Mouse (Mus musculus) gonadal fat pad, adult 2 months (tissue): Measurements from ENCODE around the gene Dlg2. TPM values are rescaled to one million over a fixed set of nuclear protein-coding genes. Genes with fewer than 3 reads are reported as not detected.
"Not testable (repeated sequence)": the region's sequence is repeated elsewhere in the genome, so short reads cannot be mapped to it uniquely, and the experiment has no call there.

Source experiments
- DNase-seq: peaks from one replicate; pipeline ENCODE4 v3.0.0-alpha.2; 2012; ENCODE audit warnings: low read depth
- polyA plus RNA-seq: library from polyadenylated mRNA; depleted of rRNA; stranded (reverse); fragments of >200 nt; gene quantifications from 2 replicates; pipeline ENCODE4 v1.2.3, GENCODE M21; 2012

Gene Dlg2
- polyA plus RNA-seq, 1 experiment = 1.6 TPM

DNA sequence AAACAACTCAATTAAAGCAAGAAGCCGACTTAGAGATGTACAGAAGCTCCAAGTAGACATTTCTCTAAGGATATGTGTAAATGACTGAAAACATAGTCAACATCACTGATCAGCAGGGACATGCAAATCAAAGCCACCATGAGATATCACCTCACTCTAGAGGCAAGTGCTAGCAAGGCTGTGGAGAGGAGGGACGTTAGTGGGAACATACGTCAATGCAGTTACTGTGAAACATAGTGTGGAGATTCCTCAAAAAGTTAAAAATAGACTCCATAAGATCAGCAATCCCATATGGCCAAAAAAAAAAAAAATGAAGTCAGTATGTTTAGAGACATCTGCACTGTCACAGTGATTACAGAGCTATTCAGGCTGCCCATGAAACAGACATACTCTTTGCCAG lies 349.2 kb downstream of the Dlg2 start:
- no peak for DNase-seq

DNA sequence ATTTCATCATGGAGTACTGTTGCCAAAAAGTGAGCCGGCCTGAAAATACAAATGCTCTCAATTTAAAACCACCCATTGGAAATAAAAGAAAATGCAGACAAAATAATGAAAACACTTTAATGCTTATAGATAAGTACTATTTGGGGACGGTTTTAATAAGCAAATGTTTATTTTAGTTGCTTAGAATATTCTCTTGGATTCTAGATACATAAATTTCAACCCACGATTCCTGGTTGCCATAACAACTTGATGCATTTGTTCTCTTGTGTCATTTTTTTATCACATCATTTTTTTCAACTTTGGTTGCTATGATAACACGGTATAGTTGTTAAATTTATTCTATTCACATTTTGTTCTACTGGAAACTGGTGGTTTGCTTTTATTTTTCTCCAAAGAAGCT lies 364.8 kb downstream of the Dlg2 start:
- no peak for DNase-seq

DNA sequence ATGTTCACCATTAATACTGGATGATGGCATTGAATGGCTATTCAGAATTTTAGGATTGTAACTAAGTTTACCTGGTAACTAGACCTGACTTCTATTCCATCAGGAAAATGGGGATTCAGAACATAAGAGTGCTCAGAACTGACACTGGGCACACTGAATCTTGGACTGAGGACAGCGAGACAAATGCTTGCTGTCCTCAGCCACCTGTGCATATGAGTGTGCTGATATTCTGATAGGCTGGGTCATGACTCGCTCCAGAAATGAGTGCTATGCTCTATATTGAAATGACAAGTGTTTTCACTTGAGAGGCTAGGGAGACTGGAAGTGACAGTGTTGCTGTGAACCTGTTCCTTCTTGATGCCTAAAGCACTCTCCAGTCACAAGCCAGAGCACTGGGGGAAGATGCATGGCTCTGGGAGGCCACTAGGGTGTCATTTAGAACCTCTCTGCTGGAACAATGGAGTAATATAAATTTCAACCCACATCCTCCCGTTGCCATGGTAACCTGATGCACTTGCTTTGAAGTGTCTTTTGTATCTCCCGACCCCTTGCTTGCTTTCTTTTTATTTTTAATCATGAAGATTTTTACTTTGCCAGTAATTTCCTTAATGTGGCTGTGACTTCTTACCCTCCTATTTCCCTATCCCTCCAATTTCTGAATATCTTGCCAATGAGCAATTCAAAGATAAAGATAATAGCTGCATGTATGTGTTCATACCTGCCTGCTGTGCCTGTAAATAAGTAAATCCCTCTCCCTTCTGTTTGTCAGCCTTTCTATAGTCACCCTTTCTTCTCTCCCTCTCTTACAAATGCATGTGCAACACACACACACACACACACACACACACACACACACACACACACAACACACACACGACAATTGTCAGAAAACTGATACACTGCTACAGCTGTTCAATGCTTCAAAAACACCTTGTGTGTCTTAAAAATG lies 367.1 kb downstream of the Dlg2 start:
- no peak for DNase-seq

DNA sequence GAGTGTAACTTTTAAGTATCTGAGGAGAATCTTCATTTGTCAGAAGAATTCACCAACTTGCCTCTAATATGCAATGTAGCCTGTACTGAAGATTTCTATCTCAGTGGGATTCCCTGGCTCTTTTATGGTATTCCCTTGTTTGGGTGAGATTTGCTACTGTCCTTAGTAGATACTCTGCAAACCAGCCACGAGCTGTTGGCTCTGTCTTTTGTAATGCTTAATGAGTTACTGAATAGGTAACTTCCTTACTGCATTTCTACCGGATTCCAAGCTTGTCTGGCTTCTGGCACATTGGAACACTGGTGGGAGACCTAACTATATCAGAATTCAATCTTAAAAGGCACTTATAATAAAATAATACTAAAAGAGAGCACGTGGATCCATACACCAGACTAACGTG lies 400.3 kb downstream of the Dlg2 start:
- DNase-seq = not testable (repeated sequence)

DNA sequence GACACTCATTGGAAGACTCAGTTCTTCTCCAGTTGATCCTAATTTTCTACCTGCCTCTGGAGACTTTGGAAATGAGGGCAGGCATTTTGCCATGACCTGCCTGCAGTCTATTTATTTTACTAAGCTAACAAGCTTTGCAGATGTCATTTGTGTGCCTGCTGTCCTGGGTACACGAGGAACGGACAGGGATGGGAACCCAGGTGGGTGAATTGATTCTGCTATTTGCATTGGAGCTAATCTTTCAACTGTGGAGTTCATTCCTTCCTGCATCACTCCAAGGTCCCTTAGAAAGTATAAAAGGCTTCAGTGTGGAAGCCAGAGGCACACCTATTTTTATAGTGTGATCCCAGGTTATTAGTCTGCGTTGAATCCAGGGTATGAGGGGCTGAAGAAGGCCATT lies 406.3 kb downstream of the Dlg2 start:
- no peak for DNase-seq

DNA sequence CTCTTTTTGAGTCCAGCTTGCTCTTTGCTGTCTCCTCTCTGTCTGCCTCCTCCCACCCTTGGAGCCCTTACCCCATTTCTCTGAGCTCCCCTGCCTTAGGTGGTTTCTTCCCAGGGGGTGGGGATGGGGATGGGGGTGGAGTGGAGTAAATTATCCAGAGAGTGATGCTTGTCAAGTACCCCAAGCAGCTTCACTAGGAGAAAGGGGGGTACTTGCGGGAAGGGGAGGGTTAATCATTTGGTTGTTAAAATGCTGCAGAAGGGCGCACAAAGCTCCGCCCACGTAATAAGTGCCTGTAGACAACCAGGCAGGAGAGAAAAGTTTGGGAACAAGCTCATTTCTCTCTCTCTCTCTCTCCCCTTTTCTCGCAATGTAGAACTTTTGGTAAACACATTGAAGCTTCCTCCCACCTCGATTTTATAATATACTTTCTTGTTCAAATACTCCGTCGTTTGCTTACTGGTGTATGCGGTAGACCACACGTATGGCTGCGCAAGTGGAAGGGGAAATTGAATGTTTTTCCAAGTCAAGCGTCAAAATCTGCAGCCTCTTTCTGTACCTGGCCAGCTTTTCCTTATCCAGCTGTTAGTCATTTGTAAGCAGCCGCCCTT lies 410.0 kb downstream of the Dlg2 start:
- no peak for DNase-seq

DNA sequence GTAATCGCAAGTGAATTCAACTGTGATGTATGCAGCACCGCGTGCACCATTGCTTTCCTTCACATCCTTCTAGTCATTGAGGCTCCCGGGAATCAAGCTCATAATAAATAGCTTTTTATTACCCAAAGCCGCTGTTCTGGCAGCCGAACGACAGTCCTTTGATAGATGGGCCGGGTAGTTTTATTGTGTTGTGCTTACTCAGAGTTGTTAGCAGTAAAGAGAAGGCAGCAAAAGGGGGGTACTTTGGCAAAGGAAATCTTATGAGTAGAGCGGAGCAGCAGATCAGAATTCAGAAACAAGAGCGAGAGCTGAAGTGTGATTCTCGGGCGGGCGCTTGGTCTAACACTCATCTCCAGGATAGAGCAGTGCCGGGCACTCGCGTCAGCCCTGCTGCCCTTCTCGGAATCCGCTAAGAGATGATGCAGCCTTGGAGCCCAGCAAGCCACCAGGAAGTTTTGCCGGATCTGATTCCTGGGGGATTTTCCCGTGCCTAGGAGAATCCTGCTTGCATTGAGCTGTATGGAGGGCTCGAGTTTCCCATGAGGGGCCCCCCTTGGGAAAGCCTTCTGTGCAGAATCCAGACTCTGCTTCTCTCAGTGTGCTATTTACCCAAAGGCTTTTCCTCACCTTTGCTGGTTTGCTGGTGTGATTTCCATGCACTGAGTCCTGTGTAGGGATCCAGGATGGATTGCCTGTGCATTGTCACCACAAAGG lies 410.7 kb downstream of the Dlg2 start:
- DNase-seq = no peak

DNA sequence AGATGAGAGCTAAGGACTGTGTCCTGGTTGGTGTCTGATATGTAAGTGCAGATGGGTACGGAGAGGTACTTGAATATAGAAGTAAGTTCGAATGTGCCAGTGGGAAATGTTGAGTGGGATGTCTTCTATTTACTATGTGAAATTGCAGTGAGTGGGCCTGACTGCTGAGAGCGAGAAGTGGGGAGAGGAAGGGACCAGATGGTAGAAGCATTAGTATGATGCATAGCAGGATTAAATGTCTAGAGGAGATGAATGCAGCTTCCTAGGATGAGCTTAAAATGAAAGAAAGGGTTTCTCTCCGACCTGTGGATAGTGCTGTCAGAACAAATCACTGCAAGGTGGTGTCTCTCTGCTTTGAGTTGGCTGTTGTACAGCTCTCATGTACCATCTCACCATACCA lies 451.0 kb downstream of the Dlg2 start:
- DNase-seq = no peak

DNA sequence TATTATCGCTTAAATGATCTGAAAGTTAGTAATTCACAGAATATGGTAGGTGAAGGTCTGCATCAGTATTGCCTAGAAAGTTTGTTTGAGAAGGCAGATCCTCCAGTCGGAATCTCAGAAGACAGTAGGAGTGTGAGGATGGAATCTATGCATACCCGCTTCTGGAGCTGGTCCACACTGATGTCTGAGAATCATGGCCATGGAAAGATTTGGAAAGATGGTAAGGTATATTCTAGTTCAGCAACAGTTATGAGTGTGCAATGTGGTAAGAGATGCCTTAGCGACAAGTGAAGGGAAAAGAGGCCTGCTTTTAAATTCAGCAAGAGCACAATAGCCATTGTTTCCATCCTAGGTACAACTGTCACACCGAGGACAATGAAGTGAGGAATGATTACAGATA lies 464.3 kb downstream of the Dlg2 start:
- DNase-seq = no peak

DNA sequence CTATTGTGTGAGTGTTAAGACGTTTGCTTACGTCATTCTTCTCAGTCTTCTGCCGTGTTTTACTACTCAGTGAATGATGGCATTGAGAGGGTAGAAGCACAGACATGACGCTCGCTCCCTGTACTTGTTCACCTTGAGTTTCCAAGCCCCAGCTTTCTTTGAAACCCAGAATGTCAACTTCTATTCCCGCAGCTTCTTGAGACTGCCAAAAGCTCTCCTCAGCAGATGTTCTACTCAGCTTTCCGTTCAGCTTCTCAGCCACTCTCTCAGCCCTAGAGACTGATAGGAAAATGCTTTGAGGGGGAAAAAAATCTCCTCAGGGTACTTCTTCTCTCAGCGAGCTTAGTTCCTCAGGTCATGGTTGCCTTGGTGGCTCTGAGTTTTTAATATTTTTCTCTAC lies 470.6 kb downstream of the Dlg2 start:
- no peak for DNase-seq

DNA sequence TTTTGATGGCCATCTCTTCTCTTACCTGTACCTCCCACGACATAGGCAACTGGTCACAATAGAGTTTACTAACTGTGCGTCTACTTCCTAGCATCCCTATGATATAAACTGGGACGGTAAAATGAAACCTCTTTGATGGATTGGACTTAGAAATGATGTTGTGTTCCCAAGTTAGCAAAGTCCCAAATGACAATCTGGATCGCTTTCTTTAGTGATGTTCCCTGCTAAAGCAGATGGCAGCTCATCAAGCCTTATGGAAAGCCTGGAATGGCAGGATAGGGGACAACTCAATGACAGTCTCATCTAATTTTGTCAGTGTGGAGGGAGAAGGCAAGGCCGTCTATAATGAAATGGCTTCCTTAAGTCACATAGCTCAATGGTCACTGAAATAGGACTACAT lies 472.7 kb downstream of the Dlg2 start:
- DNase-seq = no peak

DNA sequence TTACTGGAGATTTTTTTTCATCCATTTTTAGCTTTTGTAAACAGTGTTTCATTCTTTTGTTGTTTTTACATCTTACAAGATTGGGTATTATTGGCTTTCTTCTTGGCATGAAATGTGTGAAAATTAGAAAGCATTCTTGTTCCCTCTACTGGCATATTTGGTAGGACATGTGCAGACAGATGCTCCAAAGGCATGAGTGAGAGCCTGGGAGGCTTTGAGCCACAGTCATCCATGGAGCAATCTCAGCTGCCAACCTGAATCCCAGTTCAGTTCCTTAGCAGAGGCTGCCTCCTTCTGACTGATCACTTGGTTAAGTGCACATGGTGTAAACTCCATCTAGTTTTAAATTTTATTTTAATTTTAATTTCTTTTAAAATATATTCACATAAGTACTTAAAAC lies 500.8 kb downstream of the Dlg2 start:
- no peak for DNase-seq

DNA sequence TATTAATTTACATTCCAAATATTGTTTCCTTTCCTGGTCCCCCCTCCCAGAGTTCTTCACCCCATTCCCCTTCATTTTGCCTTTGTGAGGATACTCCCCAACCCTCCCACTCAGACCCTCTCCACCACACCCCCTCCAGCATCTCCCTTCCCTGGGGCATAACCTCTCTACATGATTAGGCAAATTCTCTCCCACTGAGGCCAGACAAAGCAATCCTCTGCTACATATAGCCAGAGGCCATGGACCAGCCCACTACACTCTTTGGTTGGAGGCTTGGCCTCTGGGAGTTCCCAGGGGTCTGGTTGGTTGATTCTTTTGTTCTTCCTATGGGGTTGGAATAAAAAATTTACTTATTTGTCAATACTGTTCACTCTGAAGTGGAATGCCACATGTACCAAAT lies 505.6 kb downstream of the Dlg2 start:
- DNase-seq = no peak

DNA sequence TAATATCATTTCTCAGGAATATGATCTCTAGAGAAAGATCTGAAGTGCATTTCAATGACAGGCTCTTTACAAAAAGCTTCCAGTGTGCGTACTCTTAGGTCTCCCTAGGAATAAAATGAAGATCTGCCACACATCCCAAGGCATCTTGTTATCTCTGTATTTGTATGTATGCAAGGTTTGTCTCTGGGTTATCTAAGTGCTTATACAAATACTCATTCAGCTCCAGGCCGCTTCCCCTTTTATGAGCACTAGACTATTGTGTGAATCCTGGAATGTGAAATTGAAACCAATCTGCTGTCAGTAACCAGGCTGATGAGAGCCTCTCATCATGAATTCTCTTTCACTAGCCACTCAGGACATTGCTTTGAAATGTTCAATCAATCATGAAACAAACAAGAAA lies 534.2 kb downstream of the Dlg2 start:
- no peak for DNase-seq

DNA sequence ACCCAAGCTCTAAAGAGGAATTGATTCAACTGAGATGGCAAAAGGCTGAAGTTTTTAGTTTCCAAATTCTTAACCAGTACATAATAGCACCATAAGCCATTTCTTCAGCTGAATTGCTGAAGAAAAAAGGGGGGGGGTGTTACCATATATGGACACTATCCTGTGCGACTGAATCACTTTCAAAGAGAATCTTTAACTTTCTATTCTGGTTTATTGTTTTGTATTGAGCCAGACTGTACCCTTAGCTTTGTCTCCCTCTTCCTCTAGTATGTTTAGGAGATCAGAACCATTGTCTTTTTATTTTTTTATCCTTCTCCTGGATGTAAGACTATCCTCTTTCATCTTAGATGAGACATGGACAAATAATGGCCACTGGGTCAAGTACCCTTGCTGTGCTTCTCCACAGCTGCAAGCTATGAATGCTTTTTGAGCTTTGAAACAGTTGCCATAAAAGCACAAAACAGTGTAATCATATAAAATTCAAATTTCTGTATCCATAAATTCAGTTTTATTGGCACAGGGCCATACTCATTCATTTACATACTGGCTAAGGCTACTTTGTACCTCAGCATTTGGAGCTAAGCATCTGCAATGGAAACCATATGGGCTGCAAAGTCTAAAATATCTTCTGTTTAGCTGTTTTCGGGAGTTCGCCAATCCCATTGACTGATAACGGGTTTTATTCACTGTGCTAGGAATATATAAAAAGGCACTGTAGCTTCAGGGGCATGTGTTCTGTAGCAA lies 568.7 kb downstream of the Dlg2 start:
- no peak for DNase-seq

DNA sequence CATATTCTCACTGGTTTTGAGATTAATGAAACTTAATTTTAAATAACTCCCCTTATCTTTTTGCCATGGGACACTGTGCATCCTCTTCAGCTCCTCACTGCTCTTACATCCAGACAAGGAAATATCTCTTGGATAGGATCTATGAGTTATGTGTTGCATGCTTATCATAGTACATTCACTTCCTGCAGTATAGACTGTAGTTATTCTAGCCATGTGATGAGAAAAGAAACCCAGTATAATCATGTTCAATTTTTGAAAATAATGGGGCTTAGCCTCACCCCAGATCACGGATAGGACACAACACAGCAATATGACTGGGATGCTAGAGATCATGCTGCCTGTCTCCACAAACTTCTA lies 569.2 kb downstream of the Dlg2 start:
- no peak for DNase-seq

DNA sequence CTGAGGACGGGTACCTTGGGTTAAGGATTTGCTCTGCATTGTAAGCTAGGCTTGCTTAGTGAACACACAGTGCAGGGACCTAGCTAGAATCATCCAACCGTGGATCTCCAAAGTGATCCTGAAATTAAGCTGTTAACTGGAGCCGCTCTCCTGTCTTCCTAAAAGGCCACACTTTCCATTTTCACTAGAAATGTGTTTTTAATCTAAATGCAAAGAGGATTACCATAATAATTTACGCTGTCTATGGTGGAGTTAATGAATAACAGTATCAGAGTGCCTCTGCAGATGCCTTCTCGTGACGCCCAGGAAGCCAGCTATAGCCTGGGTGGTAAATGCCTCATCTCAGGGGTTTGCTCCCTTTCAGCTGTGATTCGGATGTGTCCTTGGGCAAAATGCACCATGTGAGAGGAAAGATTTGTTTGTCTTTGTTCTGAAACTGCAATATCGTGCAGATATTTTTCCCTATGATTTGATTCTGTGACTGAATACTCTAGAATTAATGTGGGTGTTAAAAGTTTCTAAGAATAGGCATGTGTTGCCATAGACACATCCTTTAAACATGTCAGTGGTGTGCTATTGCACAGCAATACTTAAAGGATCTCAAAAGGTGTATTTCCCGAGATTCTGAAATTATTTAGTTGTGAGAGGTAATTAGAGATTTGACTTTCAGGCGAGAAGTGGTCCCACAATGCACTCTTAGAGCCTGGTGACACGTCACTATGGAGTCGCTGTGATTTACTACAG lies 587.0 kb downstream of the Dlg2 start:
- no peak for DNase-seq

DNA sequence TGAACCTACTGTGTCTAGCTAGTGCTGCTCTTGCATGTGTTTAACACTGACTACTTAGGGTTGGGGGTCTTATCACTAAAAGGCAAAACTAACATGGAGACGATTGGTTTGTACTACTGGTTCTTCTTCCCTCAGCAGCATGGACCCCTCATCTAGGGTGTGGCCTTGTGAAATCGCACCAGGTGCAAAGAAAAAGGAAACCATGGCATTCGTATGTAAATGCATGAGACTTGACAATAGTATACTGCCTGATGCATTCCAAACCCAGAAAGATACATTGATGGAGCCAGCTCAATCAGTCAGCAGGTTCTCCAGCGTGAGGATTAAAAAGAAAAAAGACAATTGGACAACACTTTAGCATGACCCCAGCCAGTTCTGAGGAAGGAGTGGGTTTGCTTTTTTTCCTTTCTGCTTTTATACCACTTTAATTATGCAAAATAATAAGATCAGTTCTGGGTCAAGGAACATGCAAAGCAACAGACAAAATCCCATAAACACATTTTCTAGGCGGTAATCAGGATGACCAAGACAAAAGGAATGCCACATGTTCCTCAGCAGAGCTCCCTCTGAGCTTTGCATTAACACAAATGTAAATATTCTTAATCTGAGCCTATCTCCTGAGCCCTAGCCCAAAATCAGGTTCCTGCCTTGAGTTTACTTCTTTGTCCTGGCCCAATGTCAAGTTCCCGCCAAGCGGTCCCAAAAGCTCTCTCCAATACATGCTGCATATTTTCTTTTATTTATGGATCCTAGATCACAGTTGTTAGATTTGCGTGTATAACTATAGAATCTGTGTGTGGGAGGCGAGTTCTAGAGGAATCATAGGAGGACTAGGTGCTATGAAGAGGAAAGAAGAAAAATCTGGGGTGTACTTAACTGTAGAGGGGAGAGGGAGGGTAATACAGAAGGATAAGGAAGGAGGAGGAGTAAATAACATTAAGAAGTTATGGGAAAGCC lies 595.6 kb downstream of the Dlg2 start:
- no peak for DNase-seq

DNA sequence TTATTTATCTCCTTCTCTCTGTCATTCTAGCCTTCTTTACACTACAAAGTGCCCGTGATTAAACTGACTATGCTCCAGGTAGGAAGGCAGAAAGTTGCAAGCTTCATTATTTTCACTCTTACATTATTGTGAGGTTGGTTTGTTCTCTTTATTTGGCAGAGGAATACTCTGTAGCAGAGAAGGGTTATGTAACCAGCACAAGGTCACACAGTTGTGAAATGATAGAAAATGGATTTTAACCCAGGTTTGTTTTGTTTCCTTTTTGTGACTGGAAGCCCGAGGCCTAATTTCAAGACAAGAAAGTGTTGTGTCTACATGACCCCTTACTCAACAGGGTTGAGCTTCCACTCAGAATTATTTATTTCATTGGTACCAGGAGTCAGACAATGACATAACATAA lies 609.6 kb downstream of the Dlg2 start:
- DNase-seq = no peak

DNA sequence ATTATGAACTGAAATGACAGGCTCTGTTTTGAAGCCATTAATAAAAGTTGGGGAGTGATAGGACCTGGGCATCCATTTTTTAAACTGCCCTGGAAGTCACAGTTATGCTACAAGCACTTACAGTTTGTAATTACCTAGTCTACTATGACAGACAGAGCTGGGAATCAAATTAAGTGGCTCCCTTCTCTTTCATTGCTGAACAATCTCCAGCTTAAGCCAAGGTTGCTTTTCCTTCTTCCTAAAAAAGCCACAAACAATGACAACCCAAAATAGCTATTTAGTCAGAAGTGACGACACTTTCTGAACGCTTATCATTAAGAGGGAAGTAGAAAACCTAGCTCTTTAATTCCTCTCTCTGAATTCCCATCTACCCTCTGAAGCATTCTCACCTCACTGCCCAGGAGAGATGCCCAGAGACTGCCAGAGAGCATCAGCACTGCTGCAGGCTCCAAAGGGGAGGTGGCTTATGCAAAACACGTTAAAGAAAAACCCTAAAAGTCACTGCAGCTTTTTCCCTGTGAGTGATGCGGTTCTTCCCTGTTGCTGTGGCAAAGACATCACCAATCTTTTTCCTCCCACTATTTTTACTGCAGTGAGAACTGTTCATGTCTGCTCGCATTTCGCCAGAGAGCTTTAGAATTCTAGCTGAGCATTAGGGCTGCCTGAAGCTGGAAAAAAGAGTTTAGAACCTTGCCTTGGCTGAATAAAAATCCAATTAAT lies 612.9 kb downstream of the Dlg2 start:
- no peak for DNase-seq
